Mouse (Mus musculus) erythroblast, embryonic 14.5 days (primary cell): ENCODE results near the gene Col6a5. TPM values are rescaled to one million over a fixed set of nuclear protein-coding genes. Genes with fewer than 3 reads are reported as not detected.

ENCODE experiments used
- H3K27me3 ChIP-seq: 2 replicates; pipeline ENCODE4 v1.6.1; 2012; ENCODE audit warnings: inconsistent platforms; ENCODE audit not compliant: control insufficient read depth
- H3K36me3 ChIP-seq: 2 replicates; pipeline ENCODE4 v1.6.1; 2012; ENCODE audit warnings: mild to moderate bottlenecking, inconsistent platforms; ENCODE audit not compliant: control insufficient read depth
- H3K4me1 ChIP-seq: 2 replicates; pipeline ENCODE4 v1.6.1; 2012; ENCODE audit warnings: inconsistent platforms; ENCODE audit not compliant: control insufficient read depth
- H3K4me3 ChIP-seq: replicated peaks from 2 replicates; pipeline ENCODE3; 2012; ENCODE audit warnings: moderate library complexity, mild to moderate bottlenecking, inconsistent platforms
- H3K9me3 ChIP-seq: 2 replicates; pipeline ENCODE4 v1.6.1; 2012; ENCODE audit warnings: low read length, inconsistent platforms, mixed read lengths; ENCODE audit not compliant: control insufficient read depth
- GATA1 ChIP-seq: IDR thresholded peaks from 2 replicates; pipeline ENCODE4 v1.6.1; 2012; ENCODE audit warnings: low read length, inconsistent platforms, mixed read lengths
- TAL1 ChIP-seq: IDR thresholded peaks from 3 replicates; pipeline ENCODE4 v1.6.1; 2012; ENCODE audit warnings: low read length, inconsistent platforms, mixed read lengths
- polyA plus RNA-seq: library from polyadenylated mRNA; stranded (reverse); fragments of >175 nt; gene quantifications from 2 replicates; pipeline ENCODE4 v1.2.3, GENCODE M21; 2012

Col6a5 gene
- polyA plus RNA-seq, 1 experiment: not detected

- H3K4me1 ChIP-seq: no peaks in the 10 kb centered on the region
- H3K9me3 ChIP-seq: peaks cover 16% of the 10 kb centered on the region
- no peaks in the 10 kb centered on the region for H3K36me3 ChIP-seq
- H3K27me3 ChIP-seq: no peaks in the 10 kb centered on the region
- no peak overlapping the region for H3K4me3 ChIP-seq
- no peak for TF ChIP-seq TAL1
- TF ChIP-seq GATA1: no peak
These were observed 31.9 kb downstream of the Col6a5 start for GRCm38 (mm10) chr9:105928406-105929071.

- TF ChIP-seq TAL1 (no peak), GATA1 (no peak)
- H3K4me1 ChIP-seq: no peaks in the 10 kb centered on the region
- no peaks in the 10 kb centered on the region for H3K27me3 ChIP-seq
- no peaks in the 10 kb centered on the region for H3K36me3 ChIP-seq
- no peak overlapping the region for H3K4me3 ChIP-seq
- H3K9me3 ChIP-seq: peaks cover 8% of the 10 kb centered on the region
These were observed 36.8 kb downstream of the Col6a5 start for GRCm38 (mm10) chr9:105923659-105924058.

GRCm38 (mm10) chr9:105915186-105915585 lies 45.3 kb downstream of the Col6a5 start:
- TF ChIP-seq GATA1 (no peak), TAL1 (no peak)
- H3K4me1 ChIP-seq: no peaks in the 10 kb centered on the region
- H3K4me3 ChIP-seq: no peak overlapping the region
- H3K9me3 ChIP-seq: peaks cover 10% of the 10 kb centered on the region
- H3K27me3 ChIP-seq: no peaks in the 10 kb centered on the region
- H3K36me3 ChIP-seq: no peaks in the 10 kb centered on the region

GRCm38 (mm10) chr9:105910166-105910565 lies 50.3 kb downstream of the Col6a5 start:
- peaks cover 5% of the 10 kb centered on the region for H3K9me3 ChIP-seq
- no peak overlapping the region for H3K4me3 ChIP-seq
- TF ChIP-seq TAL1 (no peak), GATA1 (no peak)
- H3K4me1 ChIP-seq: no peaks in the 10 kb centered on the region
- H3K27me3 ChIP-seq: no peaks in the 10 kb centered on the region
- H3K36me3 ChIP-seq: no peaks in the 10 kb centered on the region

GRCm38 (mm10) chr9:105909352-105909751 lies 51.1 kb downstream of the Col6a5 start:
- Histone ChIP-seq H3K36me3 (no peaks in the 10 kb centered on the region), H3K9me3 (peaks cover 5% of the 10 kb centered on the region), H3K4me3 (no peak overlapping the region), H3K27me3 (no peaks in the 10 kb centered on the region), H3K4me1 (no peaks in the 10 kb centered on the region)
- TF ChIP-seq TAL1 (no peak), GATA1 (no peak)

GRCm38 (mm10) chr9:105907411-105907810 lies 53.0 kb downstream of the Col6a5 start:
- Histone ChIP-seq H3K36me3 (no peaks in the 10 kb centered on the region), H3K9me3 (no peaks in the 10 kb centered on the region), H3K4me1 (no peaks in the 10 kb centered on the region), H3K27me3 (no peaks in the 10 kb centered on the region), H3K4me3 (no peak overlapping the region)
- no peak for TF ChIP-seq GATA1
- no peak for TF ChIP-seq TAL1

GRCm38 (mm10) chr9:105887521-105887920 lies 72.9 kb downstream of the Col6a5 start:
- Histone ChIP-seq H3K27me3 (no peaks in the 10 kb centered on the region), H3K4me1 (no peaks in the 10 kb centered on the region), H3K4me3 (no peak overlapping the region), H3K36me3 (no peaks in the 10 kb centered on the region), H3K9me3 (no peaks in the 10 kb centered on the region; the same call in 1 of the 2 replicates)
- TF ChIP-seq TAL1: no peak
- TF ChIP-seq GATA1: no peak

GRCm38 (mm10) chr9:105884656-105885430 lies 75.6 kb downstream of the Col6a5 start:
- TF ChIP-seq TAL1 (no peak), GATA1 (no peak)
- Histone ChIP-seq H3K36me3 (no peaks in the 10 kb centered on the region), H3K4me1 (no peaks in the 10 kb centered on the region), H3K27me3 (no peaks in the 10 kb centered on the region), H3K9me3 (no peaks in the 10 kb centered on the region; the same call in 1 of the 2 replicates), H3K4me3 (no peak overlapping the region)

GRCm38 (mm10) chr9:105880743-105881142 lies 79.7 kb downstream of the Col6a5 start:
- TF ChIP-seq TAL1 (no peak), GATA1 (no peak)
- H3K36me3 ChIP-seq: no peaks in the 10 kb centered on the region
- H3K4me1 ChIP-seq: no peaks in the 10 kb centered on the region
- H3K4me3 ChIP-seq: no peak overlapping the region
- H3K9me3 ChIP-seq: no peaks in the 10 kb centered on the region; the same call in 1 of the 2 replicates
- no peaks in the 10 kb centered on the region for H3K27me3 ChIP-seq
